Mouse (Mus musculus): ENCODE measurements around the gene Arl2.
"Not testable (repeated sequence)": the region's sequence is repeated elsewhere in the genome, so short reads cannot be mapped to it uniquely, and the experiment has no call there.

The Arl2 gene

GRCm38 (mm10) chr19:6141394-6141749, at the start of gene Arl2:
TSS of gene Arl2 (minus strand) at chr19:6141548.
- DNase-seq: peak; percentile 77 to 84

GRCm38 (mm10) chr19:6184131-6184530, 42.8 kb upstream of the Arl2 start, which contains the start of gene Majin:
TSS of gene Majin (plus strand) at chr19:6184388.
- no peak for DNase-seq

GRCm38 (mm10) chr19:6182534-6182933, 41.2 kb upstream of the Arl2 start:
- no peak for DNase-seq

- DNase-seq: no peak
Observed at GRCm38 (mm10) chr19:6181629-6182028, 40.3 kb upstream of the Arl2 start.

- no peak for DNase-seq
Observed at GRCm38 (mm10) chr19:6178775-6179174, 37.4 kb upstream of the Arl2 start.

- DNase-seq: no peak
Observed at GRCm38 (mm10) chr19:6174771-6175170, 33.4 kb upstream of the Arl2 start.

GRCm38 (mm10) chr19:6171215-6171614, 29.9 kb upstream of the Arl2 start:
- DNase-seq: peak in 1 of 2 experiments; percentile 18

- DNase-seq: no peak
Observed at GRCm38 (mm10) chr19:6166750-6167149, 25.4 kb upstream of the Arl2 start.

- peak; percentile 45 to 49 for DNase-seq
Observed at GRCm38 (mm10) chr19:6163872-6164547, 22.7 kb upstream of the Arl2 start.

- no peak for DNase-seq
Observed at GRCm38 (mm10) chr19:6157220-6157619, 15.9 kb upstream of the Arl2 start.

GRCm38 (mm10) chr19:6156372-6156771, 15.0 kb upstream of the Arl2 start:
- DNase-seq: peak; percentile 52 to 58

GRCm38 (mm10) chr19:6155174-6155573, 13.8 kb upstream of the Arl2 start:
- DNase-seq: no peak

- DNase-seq: no peak
Observed at GRCm38 (mm10) chr19:6144842-6145241, 3.5 kb upstream of the Arl2 start.

- DNase-seq: peak; percentile 89 to 90
Observed at GRCm38 (mm10) chr19:6140678-6141393, 512 bp downstream of the Arl2 start, which contains the start of gene Batf2. TSS of gene Batf2 (plus strand) at chr19:6140983.

- DNase-seq: no peak
Observed at GRCm38 (mm10) chr19:6140374-6140677, 1.0 kb downstream of the Arl2 start.

GRCm38 (mm10) chr19:6139701-6140100, 1.6 kb downstream of the Arl2 start:
- no peak for DNase-seq

GRCm38 (mm10) chr19:6136397-6136796, 5.0 kb downstream of the Arl2 start:
- no peak for DNase-seq

- DNase-seq: not testable (repeated sequence)
Observed at GRCm38 (mm10) chr19:6133197-6133596, 8.2 kb downstream of the Arl2 start.

- DNase-seq: no peak
Observed at GRCm38 (mm10) chr19:6132171-6132827, 9.0 kb downstream of the Arl2 start.

- DNase-seq: not testable (repeated sequence)
Observed at GRCm38 (mm10) chr19:6130414-6131128, 10.8 kb downstream of the Arl2 start.

GRCm38 (mm10) chr19:6127760-6128341, 13.5 kb downstream of the Arl2 start, which contains the start of gene Snx15:
TSS of gene Snx15 (minus strand) at chr19:6128304.
- peak; percentile 97 to 98 for DNase-seq

GRCm38 (mm10) chr19:6126789-6127580, 14.4 kb downstream of the Arl2 start:
- DNase-seq: no peak

Data from kidney, adult 8-10 months (tissue).